Mouse (Mus musculus): Measurements from ENCODE around the gene Gpr176. TPM values are rescaled to one million over a fixed set of nuclear protein-coding genes. Genes with fewer than 3 reads are reported as not detected.

The Gpr176 gene
- total RNA-seq, 1 experiment: 0.22 TPM

GRCm38 (mm10) chr2:118263151-118263913 lies 109.9 kb downstream of the Gpr176 start:
- DNase-seq (ENCODE audit: low read depth, low spot score): peak; percentile 50
- Histone ChIP-seq H3K4me3 (ENCODE audit: insufficient read depth in 1 of 2, low read depth in 1 of 2, low read length in 2 of 2, poor library complexity in 1 of 2, severe bottlenecking in 1 of 2) (no peak overlapping the region), H3K36me3 (ENCODE audit: control insufficient read depth, insufficient read depth, low read length, poor library complexity, severe bottlenecking) (no peaks in the 10 kb centered on the region), H3K4me1 (ENCODE audit: control insufficient read depth in 2 of 2, insufficient read depth in 2 of 2, low read length in 2 of 2, poor library complexity in 1 of 2) (no peaks in the 10 kb centered on the region), H3K9me3 (ENCODE audit: control insufficient read depth, insufficient read depth, low read depth, low read length) (no peaks in the 10 kb centered on the region), H3K27ac (ENCODE audit: insufficient read depth, low read depth, low read length, poor library complexity, severe bottlenecking) (no peak overlapping the region), H3K9ac (ENCODE audit: insufficient read depth, low read depth, low read length, poor library complexity, severe bottlenecking) (no peak overlapping the region)
- TF ChIP-seq HCFC1 (IDR thresholded peaks at IDR 0.05; ENCODE audit: borderline replicate concordance, insufficient read depth, low read length) (no peak), CHD2 (IDR thresholded peaks at IDR 0.05; ENCODE audit: low read depth, low read length) (no peak), ZNF384 (IDR thresholded peaks at IDR 0.05; ENCODE audit: low read depth, low read length) (no peak), MAFK (IDR thresholded peaks at IDR 0.05; ENCODE audit: insufficient read depth, low read depth, low read length) (no peak), ZC3H11A (IDR thresholded peaks at IDR 0.05; ENCODE audit: borderline replicate concordance, low read depth, low read length) (peak; percentile 83)
- in situ Hi-C loops (cut with MboI; ENCODE audit: low sequenced_read_pairs in 2 of 2, unreplicated experiment in 2 of 2): no loop called here

DNA sequence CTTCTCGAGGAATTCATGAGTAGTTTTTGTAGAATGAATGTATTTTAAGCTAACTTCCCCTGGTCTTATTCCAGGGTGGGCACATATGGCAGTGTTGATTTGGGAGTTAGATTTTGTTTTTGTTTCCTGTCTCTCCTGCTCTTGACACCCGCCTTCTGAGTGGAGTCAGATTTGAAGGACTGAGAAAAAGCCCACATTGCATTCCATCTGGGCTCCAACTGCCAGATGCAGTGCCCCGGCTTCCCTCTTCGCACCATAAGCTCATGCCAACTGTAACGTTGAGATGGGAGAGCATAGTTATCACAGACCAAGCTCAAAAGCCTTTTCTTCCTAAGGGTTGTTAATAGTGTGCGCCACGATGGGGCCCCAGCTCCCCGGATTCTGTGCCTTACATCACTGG lies 110.5 kb downstream of the Gpr176 start:
- no peak for TF ChIP-seq ZNF384 (IDR thresholded peaks at IDR 0.05; ENCODE audit: low read depth, low read length)
- Histone ChIP-seq H3K9me3 (ENCODE audit: control insufficient read depth, insufficient read depth, low read depth, low read length) (no peaks in the 10 kb centered on the region), H3K27ac (ENCODE audit: insufficient read depth, low read depth, low read length, poor library complexity, severe bottlenecking) (no peak overlapping the region), H3K4me1 (ENCODE audit: control insufficient read depth in 2 of 2, insufficient read depth in 2 of 2, low read length in 2 of 2, poor library complexity in 1 of 2) (no peaks in the 10 kb centered on the region), H3K36me3 (ENCODE audit: control insufficient read depth, insufficient read depth, low read length, poor library complexity, severe bottlenecking) (no peaks in the 10 kb centered on the region), H3K9ac (ENCODE audit: insufficient read depth, low read depth, low read length, poor library complexity, severe bottlenecking) (no peak overlapping the region), H3K4me3 (ENCODE audit: insufficient read depth in 1 of 2, low read depth in 1 of 2, low read length in 2 of 2, poor library complexity in 1 of 2, severe bottlenecking in 1 of 2) (no peak overlapping the region)
- in situ Hi-C loops (cut with MboI; ENCODE audit: low sequenced_read_pairs in 2 of 2, unreplicated experiment in 2 of 2): no loop called here
- DNase-seq (ENCODE audit: low read depth, low spot score): no peak

DNA sequence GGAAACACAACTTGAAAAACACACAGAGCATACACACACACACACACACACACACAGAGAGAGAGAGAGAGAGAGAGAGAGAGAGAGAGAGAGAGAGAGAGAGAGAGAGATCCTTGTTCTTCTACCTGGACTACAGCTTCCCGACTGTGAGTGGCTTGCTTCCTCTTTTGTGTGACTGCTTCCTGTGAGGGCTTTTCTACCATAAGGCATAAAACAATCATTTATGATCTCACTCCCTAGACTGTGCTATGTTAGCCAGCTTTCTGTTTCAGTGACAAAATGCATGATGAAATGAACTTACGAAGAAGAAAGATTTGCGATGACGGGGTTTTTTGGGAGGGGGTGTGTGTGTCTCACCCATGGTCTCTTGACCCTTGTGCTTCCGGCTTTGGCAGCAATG lies 113.5 kb downstream of the Gpr176 start:
- Histone ChIP-seq H3K36me3 (ENCODE audit: control insufficient read depth, insufficient read depth, low read length, poor library complexity, severe bottlenecking) (no peaks in the 10 kb centered on the region), H3K9ac (ENCODE audit: insufficient read depth, low read depth, low read length, poor library complexity, severe bottlenecking) (no peak overlapping the region), H3K4me3 (ENCODE audit: insufficient read depth in 1 of 2, low read depth in 1 of 2, low read length in 2 of 2, poor library complexity in 1 of 2, severe bottlenecking in 1 of 2) (no peak overlapping the region), H3K27ac (ENCODE audit: insufficient read depth, low read depth, low read length, poor library complexity, severe bottlenecking) (no peak overlapping the region), H3K9me3 (ENCODE audit: control insufficient read depth, insufficient read depth, low read depth, low read length) (no peaks in the 10 kb centered on the region), H3K4me1 (ENCODE audit: control insufficient read depth in 2 of 2, insufficient read depth in 2 of 2, low read length in 2 of 2, poor library complexity in 1 of 2) (no peaks in the 10 kb centered on the region)
- DNase-seq (ENCODE audit: low read depth, low spot score): no peak
- TF ChIP-seq CHD2 (IDR thresholded peaks at IDR 0.05; ENCODE audit: low read depth, low read length) (no peak), HCFC1 (IDR thresholded peaks at IDR 0.05; ENCODE audit: borderline replicate concordance, insufficient read depth, low read length) (no peak), ZNF384 (IDR thresholded peaks at IDR 0.05; ENCODE audit: low read depth, low read length) (no peak), ZC3H11A (IDR thresholded peaks at IDR 0.05; ENCODE audit: borderline replicate concordance, low read depth, low read length) (no peak), MAFK (IDR thresholded peaks at IDR 0.05; ENCODE audit: insufficient read depth, low read depth, low read length) (no peak)
- in situ Hi-C loops (cut with MboI; ENCODE audit: low sequenced_read_pairs in 2 of 2, unreplicated experiment in 2 of 2): no loop called here

GRCm38 (mm10) chr2:118257094-118257493 lies 116.1 kb downstream of the Gpr176 start:
- peak overlapping the region; percentile 5 to 31; a peak in 3 of 4 replicates for H3K4me3 ChIP-seq (ENCODE audit: insufficient read depth in 1 of 2, low read depth in 1 of 2, low read length in 2 of 2, poor library complexity in 1 of 2, severe bottlenecking in 1 of 2)
- no peak overlapping the region for H3K27ac ChIP-seq (ENCODE audit: insufficient read depth, low read depth, low read length, poor library complexity, severe bottlenecking)
- in situ Hi-C loops (cut with MboI; ENCODE audit: low sequenced_read_pairs in 2 of 2, unreplicated experiment in 2 of 2): no loop called here
- TF ChIP-seq ZNF384 (IDR thresholded peaks at IDR 0.05; ENCODE audit: low read depth, low read length): no peak
- peak; percentile 96 for TF ChIP-seq CHD2 (IDR thresholded peaks at IDR 0.05; ENCODE audit: low read depth, low read length)
- DNase-seq (ENCODE audit: low read depth, low spot score): no peak
- H3K9me3 ChIP-seq (ENCODE audit: control insufficient read depth, insufficient read depth, low read depth, low read length): no peaks in the 10 kb centered on the region
- no peaks in the 10 kb centered on the region; a peak in 1 of 4 replicates for H3K4me1 ChIP-seq (ENCODE audit: control insufficient read depth in 2 of 2, insufficient read depth in 2 of 2, low read length in 2 of 2, poor library complexity in 1 of 2)
- no peaks in the 10 kb centered on the region for H3K36me3 ChIP-seq (ENCODE audit: control insufficient read depth, insufficient read depth, low read length, poor library complexity, severe bottlenecking)
- H3K9ac ChIP-seq (ENCODE audit: insufficient read depth, low read depth, low read length, poor library complexity, severe bottlenecking): no peak overlapping the region

DNA sequence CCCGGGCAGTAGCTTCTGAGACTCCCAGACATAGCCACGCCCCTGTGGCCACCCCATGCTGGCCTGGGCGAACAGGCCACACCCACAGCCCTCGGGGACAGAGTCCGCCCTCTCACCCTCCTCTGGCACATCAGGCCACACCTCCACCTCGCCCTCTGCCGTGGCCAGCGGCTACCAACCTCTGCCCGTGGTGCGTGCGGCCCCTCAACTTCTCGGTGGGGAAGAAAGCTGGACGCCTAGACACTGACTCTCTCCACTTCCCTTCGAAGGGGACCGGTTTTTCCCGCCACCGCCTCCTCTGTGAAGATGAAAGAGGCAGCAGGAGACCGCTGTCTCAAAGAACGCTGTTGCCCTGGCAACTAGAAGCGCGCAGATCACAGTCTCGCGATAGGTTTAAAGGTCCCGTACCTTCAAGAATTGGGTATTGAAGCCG lies 116.6 kb downstream of the Gpr176 start, which contains the start of gene Fsip1:
Gene Fsip1, minus strand, starts transcription at position 346 of the 433 bp plus-strand sequence.
- Histone ChIP-seq H3K9me3 (ENCODE audit: control insufficient read depth, insufficient read depth, low read depth, low read length) (no peaks in the 10 kb centered on the region), H3K36me3 (ENCODE audit: control insufficient read depth, insufficient read depth, low read length, poor library complexity, severe bottlenecking) (no peaks in the 10 kb centered on the region), H3K27ac (ENCODE audit: insufficient read depth, low read depth, low read length, poor library complexity, severe bottlenecking) (no peak within 1 kb of the TSS), H3K4me3 (ENCODE audit: insufficient read depth in 1 of 2, low read depth in 1 of 2, low read length in 2 of 2, poor library complexity in 1 of 2, severe bottlenecking in 1 of 2) (peak within 1 kb of the TSS; percentile 73 to 88), H3K4me1 (ENCODE audit: control insufficient read depth in 2 of 2, insufficient read depth in 2 of 2, low read length in 2 of 2, poor library complexity in 1 of 2) (no peaks in the 10 kb centered on the region; a peak in 1 of 4 replicates), H3K9ac (ENCODE audit: insufficient read depth, low read depth, low read length, poor library complexity, severe bottlenecking) (peak within 1 kb of the TSS; percentile 68; the same call in 1 of the 2 replicates)
- in situ Hi-C loops (cut with MboI; ENCODE audit: low sequenced_read_pairs in 2 of 2, unreplicated experiment in 2 of 2): no loop called here
- DNase-seq (ENCODE audit: low read depth, low spot score): peak; percentile 81
- TF ChIP-seq ZNF384 (IDR thresholded peaks at IDR 0.05; ENCODE audit: low read depth, low read length) (no peak), CHD2 (IDR thresholded peaks at IDR 0.05; ENCODE audit: low read depth, low read length) (peak; percentile 98)

Measured in ES-E14 (cell line).